Mouse (Mus musculus): ENCODE measurements at regions not wholly inside any gene's neighbourhood (a gene's known extent, or its start where the extent isn't known, plus 50 kb on each side); places are given as distances from the start of the nearest gene placed in this dataset.

DNA sequence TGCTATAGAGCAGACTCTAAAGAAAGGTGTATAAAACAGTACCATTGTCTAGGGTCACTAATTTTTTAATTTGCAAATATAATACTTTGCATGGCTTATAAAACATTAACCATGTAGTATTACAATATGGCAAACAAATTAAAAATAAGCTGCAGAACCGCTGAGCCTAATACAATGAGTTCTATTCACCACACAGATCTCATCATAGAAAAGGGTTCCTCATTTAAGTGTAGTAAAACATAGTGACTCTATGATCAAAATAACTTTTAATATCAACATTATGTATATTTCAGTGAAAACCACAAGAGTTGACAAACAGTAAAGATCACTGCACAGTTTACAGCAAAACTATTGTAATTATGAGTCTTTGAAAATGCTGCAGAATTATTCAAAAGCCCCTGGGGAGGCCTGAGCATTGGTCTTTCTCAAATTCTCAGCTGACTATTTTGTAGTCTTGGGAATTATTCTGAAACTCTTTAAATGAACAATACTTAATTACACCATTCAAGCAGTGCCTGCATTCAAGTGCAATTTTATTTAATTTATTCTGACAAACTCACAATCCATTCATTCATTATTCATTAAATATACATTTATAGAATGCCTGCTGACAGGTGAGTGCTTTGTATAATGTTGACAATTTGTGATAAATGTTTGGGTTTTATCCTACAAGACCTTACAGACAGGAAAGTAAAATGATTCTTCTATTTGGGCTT is 60.3 kb downstream of the Pcdh20 start:
- no peak for DNase-seq

DNA sequence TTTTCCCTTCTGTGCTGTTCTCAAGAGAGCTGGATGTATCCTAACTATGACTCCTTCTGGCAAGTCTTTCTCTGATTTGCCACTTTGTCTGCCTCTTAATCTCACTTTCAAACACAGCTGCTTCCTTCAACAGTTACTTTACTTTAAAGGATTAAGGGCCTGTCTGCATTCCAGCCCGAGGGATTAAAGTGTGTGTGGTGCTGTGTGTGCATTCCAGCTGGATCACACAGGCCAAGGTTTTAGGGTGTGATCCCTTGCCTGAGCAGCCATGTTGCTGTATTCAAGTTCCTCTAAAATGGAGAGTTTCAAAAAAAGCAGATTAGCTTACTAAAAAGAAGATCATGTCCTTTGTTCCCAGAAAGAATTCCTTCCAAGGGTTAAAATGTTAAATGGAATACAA is 71.9 kb downstream of the Pcdh20 start:
- DNase-seq = no peak

DNA sequence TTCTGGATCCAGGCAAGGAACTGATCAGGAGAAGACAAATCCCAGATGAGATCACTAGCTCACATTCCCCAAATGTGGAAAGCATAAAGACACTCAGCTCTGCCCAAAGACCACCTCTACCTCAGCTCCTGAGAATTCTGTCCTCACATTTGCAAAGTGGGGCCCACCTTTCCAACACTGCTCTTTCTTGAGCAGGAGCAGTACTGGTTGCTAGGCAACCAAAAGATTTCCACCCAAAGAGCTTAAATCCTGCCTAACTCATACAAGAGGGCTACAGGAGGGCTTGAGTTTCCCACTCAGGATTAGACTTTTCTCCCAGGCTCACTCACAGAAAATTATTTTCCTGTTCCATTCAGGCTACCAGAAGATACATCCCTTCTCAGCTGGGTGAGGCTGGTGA is 74.0 kb downstream of the Pcdh20 start:
- no peak for DNase-seq

DNA sequence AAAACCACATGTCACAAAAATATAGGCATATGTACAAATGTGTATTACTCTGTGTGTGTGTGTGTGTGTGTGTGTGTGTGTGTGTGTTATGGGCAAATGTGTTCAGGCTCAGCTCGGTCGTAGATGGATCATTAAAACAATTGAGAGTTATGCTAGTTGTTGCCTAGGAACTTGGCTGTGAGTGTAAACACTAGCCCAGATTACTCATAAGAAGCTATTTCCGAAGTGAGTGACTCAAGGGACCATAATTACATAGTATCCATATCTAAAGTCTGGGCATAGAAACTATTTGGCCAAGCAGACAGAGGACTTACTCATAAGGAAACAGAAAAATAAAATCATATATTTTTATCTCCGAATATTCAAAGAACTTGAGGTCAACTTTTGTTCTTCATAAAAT is 76.2 kb downstream of the Pcdh20 start:
- DNase-seq = no peak

DNA sequence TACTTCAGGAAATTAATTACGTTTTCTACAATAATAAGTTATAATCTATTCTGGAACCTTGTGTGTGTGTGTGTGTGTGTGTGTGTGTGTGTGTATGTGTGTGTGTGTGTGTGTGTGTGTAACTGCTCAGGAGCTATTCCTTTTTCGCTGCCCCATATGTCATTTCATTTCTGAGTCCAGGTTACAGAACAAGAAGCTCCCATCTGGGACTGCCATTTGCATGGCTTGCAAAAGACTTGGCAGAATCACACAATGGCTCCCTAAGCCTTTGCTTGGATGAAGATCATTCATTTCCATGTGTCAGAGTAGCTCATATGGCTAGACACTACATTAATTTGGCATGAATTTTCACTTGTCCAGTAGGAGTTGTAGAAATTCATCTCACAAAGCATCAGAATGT is 86.6 kb downstream of the Pcdh20 start:
- DNase-seq = no peak

DNA sequence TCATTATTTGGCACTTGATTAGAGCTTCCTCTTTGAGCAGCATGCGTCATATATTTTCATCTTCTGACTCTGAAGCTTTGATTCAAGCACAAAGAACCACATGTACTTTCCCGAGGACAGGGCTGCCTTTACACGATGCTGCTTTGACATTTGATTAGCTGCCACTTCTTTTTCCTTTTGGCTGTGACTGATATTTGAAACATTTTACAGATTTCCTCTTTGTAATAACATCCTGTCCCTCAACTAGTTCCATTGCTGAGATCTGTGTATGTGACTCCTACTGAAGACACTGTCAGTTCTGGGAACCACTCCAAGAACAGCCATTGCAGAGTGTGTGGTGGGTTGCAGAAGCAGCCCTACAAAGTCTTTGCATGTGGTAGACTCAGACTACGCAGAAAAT is 124.0 kb downstream of the Pcdh20 start:
- peak; percentile 83 for DNase-seq

DNA sequence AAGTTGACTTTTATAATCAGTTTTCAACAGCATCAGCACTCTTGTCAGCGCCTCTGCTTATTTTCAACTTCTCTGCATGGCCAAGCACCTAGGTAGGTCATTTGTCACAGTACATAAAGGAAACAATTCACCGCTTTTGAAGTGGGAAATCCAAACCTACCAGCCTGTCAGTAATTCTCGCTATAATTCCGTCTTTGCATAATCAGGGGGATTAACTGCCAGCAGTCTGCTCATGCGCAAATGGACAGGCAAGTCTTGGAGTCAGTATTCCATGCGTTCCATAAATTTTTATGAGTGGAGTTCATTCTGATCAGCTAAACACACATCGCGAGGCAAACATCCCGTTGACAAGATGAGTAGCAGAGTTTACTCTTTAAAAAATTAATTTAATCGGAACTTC is 133.9 kb downstream of the Pcdh20 start:
- no peak for DNase-seq

DNA sequence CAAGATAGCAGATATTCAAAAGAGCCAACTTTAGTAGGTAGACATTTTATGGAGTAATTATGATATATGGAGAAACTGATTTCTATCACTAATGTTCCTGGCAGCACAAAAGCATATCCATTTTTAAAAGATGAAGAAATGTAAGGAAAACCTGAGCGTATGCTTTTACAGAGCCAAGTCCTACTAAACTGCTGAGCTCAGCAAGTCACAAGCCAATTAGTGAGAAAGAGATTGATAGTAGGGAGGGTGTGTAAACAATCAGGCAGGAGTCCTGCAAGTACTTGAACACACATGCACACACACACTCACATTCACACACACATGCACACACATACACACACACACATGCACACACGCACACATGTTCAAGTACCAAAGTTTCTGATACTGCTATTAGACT is 140.6 kb downstream of the Pcdh20 start:
- DNase-seq = no peak

DNA sequence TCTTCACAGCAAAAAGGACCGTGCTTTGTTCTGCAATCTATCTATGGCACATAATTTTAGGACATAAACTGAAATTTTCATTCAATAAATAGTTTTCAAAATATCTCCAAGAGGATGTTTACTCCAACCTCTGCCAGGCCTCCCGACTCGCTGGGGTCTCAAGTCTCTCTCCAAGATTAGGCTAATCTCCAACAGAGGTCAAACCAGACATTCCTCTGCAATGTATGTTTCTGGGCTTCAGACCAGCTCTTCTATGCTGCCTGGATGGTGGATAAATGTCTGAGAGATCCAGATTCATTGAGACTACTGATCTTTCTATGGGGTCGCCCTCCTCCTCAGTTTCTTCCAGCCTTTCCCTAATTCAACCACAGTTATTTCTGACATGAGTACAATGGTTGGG is 144.8 kb downstream of the Pcdh20 start:
- no peak for DNase-seq

DNA sequence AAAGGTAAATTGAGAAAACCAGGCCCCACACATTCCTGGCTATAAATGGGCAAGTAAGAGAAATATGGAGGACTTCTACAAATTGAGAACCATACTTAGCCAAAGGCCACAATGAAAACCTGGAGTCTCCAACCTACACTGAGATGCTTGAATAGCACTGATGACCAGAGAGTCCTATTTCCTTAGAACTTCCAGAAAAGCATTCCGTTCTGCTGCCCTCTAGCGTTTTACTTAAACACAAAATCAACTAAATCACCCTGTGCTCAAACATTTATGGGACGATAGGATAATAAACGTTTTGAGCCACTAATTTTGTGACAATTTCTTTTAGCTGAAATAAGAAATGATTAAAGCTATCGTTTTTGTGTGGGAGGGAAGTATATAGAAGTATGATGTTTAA is 192.9 kb downstream of the Pcdh20 start:
- DNase-seq = peak; percentile 4

DNA sequence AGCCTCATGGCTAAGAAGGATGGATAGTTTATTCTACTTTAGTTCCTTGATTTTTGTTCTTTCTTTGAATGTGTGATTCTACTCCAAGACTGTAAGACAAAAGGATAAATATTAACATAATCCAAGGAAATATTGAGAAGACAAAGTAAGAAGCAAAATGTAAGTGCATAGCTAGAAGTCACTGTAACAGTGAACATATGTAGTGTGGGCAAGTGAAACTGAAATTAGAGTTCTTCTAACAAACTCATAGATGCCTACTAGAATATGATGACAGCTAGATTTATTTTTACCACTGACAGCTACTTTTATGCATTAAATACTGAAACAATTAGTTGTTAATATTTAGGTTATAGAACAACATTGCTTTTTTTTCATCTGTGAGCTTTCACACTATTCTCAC is 206.4 kb downstream of the Pcdh20 start:
- no peak for DNase-seq

DNA sequence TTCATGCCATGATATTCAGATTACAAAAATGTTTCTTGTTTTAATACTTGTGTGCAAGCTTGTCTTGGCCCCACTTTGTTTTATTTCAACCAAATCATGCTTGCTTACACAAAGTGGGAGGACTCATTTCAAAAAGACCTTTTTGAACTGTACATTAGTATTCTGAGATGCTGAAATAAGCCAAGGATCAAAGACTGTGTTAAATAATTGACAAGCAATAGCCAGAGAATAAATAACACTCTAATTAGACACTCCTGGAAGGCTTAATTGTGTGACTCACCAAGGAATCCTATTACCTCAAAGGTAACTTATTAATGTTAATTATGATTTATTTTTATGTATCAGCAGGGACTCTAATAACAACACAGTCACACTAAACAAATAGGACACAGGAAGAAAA is 212.2 kb downstream of the Pcdh20 start:
- no peak for DNase-seq

DNA sequence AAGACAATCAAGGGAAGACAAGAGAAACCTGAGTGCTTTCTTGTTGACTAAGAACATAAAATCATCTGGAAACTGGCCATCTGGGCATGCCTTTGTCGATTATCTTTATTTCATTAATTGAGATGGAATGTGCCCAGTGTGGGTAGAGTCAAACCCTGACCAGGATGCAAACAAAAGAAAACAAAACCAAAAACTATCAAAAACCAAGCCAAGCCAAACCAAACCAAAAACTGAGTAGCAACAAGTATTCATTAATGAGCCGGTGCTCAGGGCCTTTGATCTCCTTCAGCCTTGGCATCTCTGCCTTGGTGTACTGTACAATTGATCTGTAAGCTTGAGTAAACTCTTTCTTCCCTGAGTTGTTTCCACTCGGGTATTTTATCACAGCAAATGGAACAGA is 216.1 kb downstream of the Pcdh20 start:
- DNase-seq = no peak

All from lung, postnatal 10 days (tissue).